Mouse (Mus musculus): ENCODE results near the gene Ccnt2.

GRCm38 (mm10) chr1:127756331-127757163 is 17.4 kb upstream of the Ccnt2 start:
- no peak for TF ChIP-seq CTCF (IDR thresholded peaks at IDR 0.05; ENCODE audit: low read depth)
- no peak for TF ChIP-seq EP300 (optimal IDR thresholded peaks at IDR 0.05)
